ENCODE assay signal across 7 mouse cellular contexts in the genomic region with DNA sequence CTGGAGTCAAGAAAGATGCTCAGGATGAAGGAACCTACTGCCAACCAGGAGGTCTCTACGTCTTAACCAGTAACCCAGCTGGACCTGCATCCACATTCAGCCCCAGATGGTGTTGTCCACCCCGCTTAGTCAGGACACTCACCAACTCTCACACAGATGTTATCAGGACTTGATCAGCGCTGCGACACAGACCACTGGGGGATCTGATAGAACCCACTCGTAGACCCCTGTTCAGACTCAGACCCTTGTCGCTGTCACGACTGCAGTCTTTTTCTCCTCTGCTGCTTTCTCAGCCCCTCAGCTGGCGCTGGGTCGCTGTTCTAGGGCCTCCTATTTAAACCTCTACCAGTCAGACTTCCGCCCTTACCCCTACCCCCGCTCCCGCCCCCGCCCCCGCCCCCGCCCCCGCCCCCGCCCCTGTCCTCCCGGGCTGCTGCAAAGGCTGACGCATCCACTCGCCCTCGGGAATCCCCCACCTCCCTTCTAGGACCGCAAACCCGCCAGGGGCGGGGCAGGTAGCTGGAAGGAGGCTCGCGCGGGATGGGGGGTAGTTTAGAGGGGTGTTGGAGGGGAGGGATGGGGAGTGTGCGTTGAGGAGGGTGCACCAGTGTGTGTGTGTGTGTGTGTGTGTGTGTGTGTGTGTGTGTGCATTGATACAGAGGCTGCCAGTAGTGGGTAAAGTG. TPM values are rescaled to one million over a fixed set of nuclear protein-coding genes. Genes with fewer than 3 reads are reported as not detected.
DNase-seq lines count a peak whose midpoint lies in the region; ATAC-seq and TF ChIP-seq lines count a peak whose summit lies in the region.

TSS of gene Rrad (minus strand) at position 347 of the 683 bp plus-strand sequence.

- peaks cover 22% of the 10 kb centered on the region; the same call in 1 of the 2 replicates for H3K27me3 ChIP-seq in intestine, postnatal 0 days (replicated peaks; ENCODE audit: control insufficient read depth, insufficient read depth, low read length)
- no peaks in the 10 kb centered on the region for H3K27me3 ChIP-seq in lung, postnatal 0 days (replicated peaks; ENCODE audit: insufficient read depth, low read length)

- no peaks in the 10 kb centered on the region for H3K9me3 ChIP-seq in ES-E14 (ENCODE audit: control insufficient read depth, insufficient read depth, low read depth, low read length)
- H3K9me3 ChIP-seq in intestine, postnatal 0 days (ENCODE audit: control insufficient read depth) = no peaks in the 10 kb centered on the region
- H3K9me3 ChIP-seq in lung, postnatal 0 days (ENCODE audit: low read length) = no peaks in the 10 kb centered on the region

- H3K9ac ChIP-seq in ES-E14 (ENCODE audit: insufficient read depth, low read depth, low read length, poor library complexity, severe bottlenecking) = peak within 1 kb of the TSS; percentile 33; the same call in 1 of the 2 replicates
- H3K9ac ChIP-seq in intestine, postnatal 0 days (ENCODE audit: low read depth, low read length) = peak within 1 kb of the TSS; percentile 24; the same call in 1 of the 2 replicates
- H3K9ac ChIP-seq in lung, postnatal 0 days (replicated peaks; ENCODE audit: low read depth) = 0 out of 2 replicates have a peak within 1 kb of the TSS, but pooled peaks have one; percentile 19

- DNase-seq in ES-E14 (ENCODE audit: low read depth, low spot score) = no peak
- peak; percentile 31 for DNase-seq in brain, adult 2 months (ENCODE audit: low read depth, low spot score)
- peak; percentile 99 for DNase-seq in heart, adult 11 months
- peak; percentile 68 for DNase-seq in lung, postnatal 0 days (ENCODE audit: low spot score)
- DNase-seq in retina, embryonic 14.5 days (ENCODE audit: low spot score) = peak; percentile 53
- DNase-seq in right cerebral cortex, postnatal 4 days = no peak

- in situ Hi-C loops in ES-E14 (cut with MboI; ENCODE audit: low sequenced_read_pairs in 2 of 2, unreplicated experiment in 2 of 2) = loop anchor here in 1 of 2 experiments (25.0 kb wide), 1 partner anchor 631 kb away; the partner anchor contains the start of genes B3gnt9, Fbxl8, Hsf4 and Tradd

- no peaks in the 10 kb centered on the region for H3K36me3 ChIP-seq in ES-E14 (ENCODE audit: control insufficient read depth, insufficient read depth, low read length, poor library complexity, severe bottlenecking)
- H3K36me3 ChIP-seq in intestine, postnatal 0 days (ENCODE audit: control insufficient read depth, insufficient read depth) = peaks cover 4% of the 10 kb centered on the region; the same call in 1 of the 2 replicates
- H3K36me3 ChIP-seq in lung, postnatal 0 days (ENCODE audit: insufficient read depth, low read length) = 0 out of 2 replicates have a peak, but pooled peaks cover 6% of the 10 kb centered on the region

- no peak for TF ChIP-seq CTCF in intestine, postnatal 0 days (IDR thresholded peaks at IDR 0.05; ENCODE audit: low read depth)
- no peak for TF ChIP-seq CTCF in lung, postnatal 0 days (IDR thresholded peaks at IDR 0.05)

- ATAC-seq in intestine, postnatal 0 days = peak; percentile 32; the same call in 1 of the 2 replicates
- ATAC-seq in lung, postnatal 0 days = peak; percentile 78

- H3K4me3 ChIP-seq in ES-E14 (ENCODE audit: insufficient read depth in 1 of 2, low read depth in 1 of 2, low read length in 2 of 2, poor library complexity in 1 of 2, severe bottlenecking in 1 of 2) = peak within 1 kb of the TSS; percentile 34 to 52
- H3K4me3 ChIP-seq in intestine, postnatal 0 days (ENCODE audit: low read depth, low read length) = peak within 1 kb of the TSS; percentile 31
- H3K4me3 ChIP-seq in lung, postnatal 0 days (ENCODE audit: low read depth, low read length) = peak within 1 kb of the TSS; percentile 33

- peak within 1 kb of the TSS; percentile 60 for H3K4me2 ChIP-seq in intestine, postnatal 0 days (replicated peaks; ENCODE audit: low read depth)
- peak within 1 kb of the TSS; percentile 56 for H3K4me2 ChIP-seq in lung, postnatal 0 days (replicated peaks; ENCODE audit: low read depth, low read length)

- no peak for TF ChIP-seq EP300 in lung, postnatal 0 days (IDR thresholded peaks at IDR 0.05)

- H3K27ac ChIP-seq in ES-E14 (ENCODE audit: insufficient read depth, low read depth, low read length, poor library complexity, severe bottlenecking) = no peak within 1 kb of the TSS
- H3K27ac ChIP-seq in intestine, postnatal 0 days (ENCODE audit: low read depth, low read length) = no peak within 1 kb of the TSS; the same call in 1 of the 2 replicates
- H3K27ac ChIP-seq in lung, postnatal 0 days (ENCODE audit: low read length) = no peak within 1 kb of the TSS; the same call in 1 of the 2 replicates

- peaks cover 0 to 11% of the 10 kb centered on the region in 2 experiments; a peak in 2 of 4 replicates for H3K4me1 ChIP-seq in ES-E14 (ENCODE audit: control insufficient read depth in 2 of 2, insufficient read depth in 2 of 2, low read length in 2 of 2, poor library complexity in 1 of 2)
- 0 out of 2 replicates have a peak, but pooled peaks cover 5% of the 10 kb centered on the region for H3K4me1 ChIP-seq in intestine, postnatal 0 days (replicated peaks; ENCODE audit: control insufficient read depth, insufficient read depth, low read length)
- no peaks in the 10 kb centered on the region for H3K4me1 ChIP-seq in lung, postnatal 0 days (ENCODE audit: insufficient read depth, low read depth, low read length)

- 2% methylated on average over 26 of the region's 28 CpGs for WGBS in intestine, postnatal 0 days
- 2% methylated on average over 25 of the region's 28 CpGs for WGBS in lung, postnatal 0 days

TF ChIP-seq in ES-E14, 5 proteins besides CTCF, POLR2A, EP300 and RAD21:
- no peak for TF ChIP-seq ZNF384 (IDR thresholded peaks at IDR 0.05; ENCODE audit: low read depth, low read length)
- TF ChIP-seq HCFC1 (IDR thresholded peaks at IDR 0.05; ENCODE audit: borderline replicate concordance, insufficient read depth, low read length) = no peak
- no peak for TF ChIP-seq CHD2 (IDR thresholded peaks at IDR 0.05; ENCODE audit: low read depth, low read length)
- no peak for TF ChIP-seq ZC3H11A (IDR thresholded peaks at IDR 0.05; ENCODE audit: borderline replicate concordance, low read depth, low read length)
- no peak for TF ChIP-seq MAFK (IDR thresholded peaks at IDR 0.05; ENCODE audit: insufficient read depth, low read depth, low read length)

RNA-seq across cellular contexts. Expression of gene Rrad, which starts in this region (rescaled TPM):
- total RNA-seq in ES-E14 (2012; rRNA removed) = 2.7 and 3.4 TPM in 2 replicates
- 5.8 and 6.1 TPM in 2 replicates for polyA plus RNA-seq in intestine, postnatal 0 days (2015; fragmentation: Nextera tagmentation; extraction: Ambion mirVana)
- 19.9 and 22.6 TPM in 2 replicates for polyA plus RNA-seq in lung, postnatal 0 days (2015; fragmentation: Nextera tagmentation; extraction: Ambion mirVana)

Comparison
In these comparisons a context has a peak if more than half of its experiments do, and no peak if none do; other contexts are left out.
1. DNase-seq: peak in brain, adult 2 months (single experiment), heart, adult 11 months (single experiment), lung, postnatal 0 days (single experiment) and retina, embryonic 14.5 days (single experiment); none in ES-E14 (single experiment) and right cerebral cortex, postnatal 4 days (single experiment).
2. Peak in every context shown above with its lines, with median percentiles within 50 percentile points of each other: H3K4me3 ChIP-seq and H3K9ac ChIP-seq.